Mouse (Mus musculus): Measurements from ENCODE around the gene Wdfy3. TPM values are rescaled to one million over a fixed set of nuclear protein-coding genes. Genes with fewer than 3 reads are reported as not detected.
"Not testable (repeated sequence)": the region's sequence is repeated elsewhere in the genome, so short reads cannot be mapped to it uniquely, and the experiment has no call there.

The Wdfy3 gene
- total RNA-seq, 2 experiments from 2014 or later, result 129 to 140 TPM

DNA sequence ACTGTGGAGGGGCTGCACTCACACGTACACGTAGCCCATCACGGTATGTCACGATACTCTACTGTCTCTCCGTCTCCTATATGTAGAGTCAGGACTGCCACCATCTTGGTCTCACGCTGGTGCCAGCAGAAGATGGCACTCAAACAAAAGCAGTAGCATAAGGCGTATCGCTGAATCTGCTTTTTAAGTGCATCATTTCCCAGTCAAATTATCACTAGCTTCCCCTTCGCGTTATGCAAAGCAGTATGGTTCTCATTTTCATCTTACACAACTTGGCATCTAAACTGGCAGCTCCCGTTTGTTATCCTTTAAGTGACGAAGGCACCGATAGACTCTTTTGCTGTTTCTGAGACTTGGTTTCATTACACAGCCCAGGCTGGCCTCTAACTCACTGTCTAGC is 110.4 kb downstream of the Wdfy3 start:
- intact Hi-C loops (cut with DNase I), result no loop called here
- no peak for DNase-seq (ENCODE audit: low spot score in 2 of 2)

DNA sequence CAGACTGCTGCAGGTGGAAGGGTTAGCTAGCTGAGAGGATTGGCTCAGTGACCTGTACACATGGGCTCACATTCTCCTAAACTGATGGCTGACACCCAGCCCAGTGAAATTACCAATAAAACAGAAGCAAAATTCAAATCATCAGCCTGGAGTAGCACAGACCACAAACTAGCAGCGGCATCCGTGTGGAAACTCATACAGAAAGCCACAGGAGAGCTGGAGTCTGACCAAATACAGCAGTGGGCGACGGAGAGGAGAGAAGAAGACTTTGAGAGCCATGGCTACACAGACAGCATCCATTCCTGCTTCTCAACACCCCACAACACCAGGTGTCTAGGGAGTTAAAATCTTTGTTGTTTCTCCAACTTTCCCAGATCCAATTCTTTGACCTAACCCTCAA is 110.8 kb downstream of the Wdfy3 start:
- intact Hi-C loops (cut with DNase I), result no loop called here
- no peak for DNase-seq (ENCODE audit: low spot score in 2 of 2)

DNA sequence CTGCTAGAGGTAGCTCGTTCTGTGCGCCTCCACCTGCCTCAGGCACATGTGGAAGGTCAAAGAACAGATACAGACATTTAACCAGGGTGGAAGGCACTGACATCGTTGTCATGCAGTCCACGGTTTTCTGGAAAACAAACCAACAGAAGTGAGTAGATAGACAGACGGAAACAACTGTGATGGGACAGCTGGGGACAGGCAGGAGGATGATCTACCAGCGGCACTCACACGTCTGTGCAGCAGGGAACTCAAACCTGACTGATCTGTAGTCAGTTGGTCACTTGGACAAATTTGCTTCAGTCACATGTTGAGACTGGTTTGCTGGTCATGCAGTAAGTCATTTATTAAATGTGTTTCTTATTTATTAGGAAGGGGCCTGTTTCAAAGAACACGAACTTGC is 112.3 kb downstream of the Wdfy3 start:
- intact Hi-C loops (cut with DNase I), result no loop called here
- DNase-seq (ENCODE audit: low spot score in 2 of 2), result no peak

- intact Hi-C loops (cut with DNase I), result no loop called here
- no peak for DNase-seq (ENCODE audit: low spot score in 2 of 2)
These were observed 115.1 kb downstream of the Wdfy3 start for GRCm38 (mm10) chr5:101954393-101955340.

GRCm38 (mm10) chr5:101951918-101952317 is 117.8 kb downstream of the Wdfy3 start:
- intact Hi-C loops (cut with DNase I), result no loop called here
- no peak for DNase-seq (ENCODE audit: low spot score in 2 of 2)

- no peak for DNase-seq (ENCODE audit: low spot score in 2 of 2)
- intact Hi-C loops (cut with DNase I), result no loop called here
These were observed 120.4 kb downstream of the Wdfy3 start for GRCm38 (mm10) chr5:101949323-101949722.

- intact Hi-C loops (cut with DNase I), result no loop called here
- DNase-seq (ENCODE audit: low spot score in 2 of 2), result no peak
These were observed 121.1 kb downstream of the Wdfy3 start for GRCm38 (mm10) chr5:101948641-101949040.

GRCm38 (mm10) chr5:101945731-101946130 is 124.0 kb downstream of the Wdfy3 start:
- intact Hi-C loops (cut with DNase I), result no loop called here
- DNase-seq (ENCODE audit: low spot score in 2 of 2), result no peak

GRCm38 (mm10) chr5:101937909-101938596 is 131.7 kb downstream of the Wdfy3 start:
- intact Hi-C loops (cut with DNase I), result no loop called here
- no peak for DNase-seq (ENCODE audit: low spot score in 2 of 2)

DNA sequence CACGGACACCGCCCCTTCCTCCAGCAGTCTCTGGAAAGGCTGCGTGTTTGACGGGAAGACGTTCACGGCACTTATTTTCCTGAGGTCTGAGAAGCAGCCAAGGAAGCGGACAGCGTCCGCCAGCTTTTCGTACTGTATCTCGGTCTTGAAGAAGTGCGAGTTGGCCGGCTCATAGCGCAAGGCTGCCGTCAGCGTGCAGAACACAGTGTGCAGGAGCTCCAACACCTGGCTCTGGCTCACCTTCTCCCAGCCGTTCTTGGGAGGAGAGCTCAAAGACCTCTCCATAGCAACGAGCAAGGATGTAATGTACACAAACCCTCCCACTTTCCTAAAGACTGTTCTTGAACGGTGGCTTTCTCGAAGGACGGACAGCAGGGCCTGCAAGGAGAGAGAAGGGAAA is 132.4 kb downstream of the Wdfy3 start:
- intact Hi-C loops (cut with DNase I), result no loop called here
- no peak for DNase-seq (ENCODE audit: low spot score in 2 of 2)

DNA sequence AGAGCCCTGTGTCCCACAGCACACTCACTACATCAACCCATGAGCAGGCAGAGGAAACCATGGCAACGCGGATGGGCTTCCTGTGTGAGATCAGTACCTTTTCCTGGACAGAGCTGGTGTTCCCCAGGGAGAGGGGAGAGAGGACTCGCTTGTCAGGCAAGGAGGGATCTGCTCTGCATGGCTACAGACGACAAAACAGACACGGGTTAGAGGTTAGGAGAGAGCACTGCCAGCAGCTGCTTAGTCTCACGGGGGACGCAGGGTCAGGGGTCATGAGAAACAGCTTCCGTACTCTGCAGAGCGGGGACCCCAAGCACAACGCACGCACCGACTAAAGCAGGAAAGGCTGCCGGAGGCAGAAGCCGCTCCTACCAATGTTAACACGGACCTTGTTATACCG is 133.8 kb downstream of the Wdfy3 start:
- intact Hi-C loops (cut with DNase I), result no loop called here
- DNase-seq (ENCODE audit: low spot score in 2 of 2), result no peak

DNA sequence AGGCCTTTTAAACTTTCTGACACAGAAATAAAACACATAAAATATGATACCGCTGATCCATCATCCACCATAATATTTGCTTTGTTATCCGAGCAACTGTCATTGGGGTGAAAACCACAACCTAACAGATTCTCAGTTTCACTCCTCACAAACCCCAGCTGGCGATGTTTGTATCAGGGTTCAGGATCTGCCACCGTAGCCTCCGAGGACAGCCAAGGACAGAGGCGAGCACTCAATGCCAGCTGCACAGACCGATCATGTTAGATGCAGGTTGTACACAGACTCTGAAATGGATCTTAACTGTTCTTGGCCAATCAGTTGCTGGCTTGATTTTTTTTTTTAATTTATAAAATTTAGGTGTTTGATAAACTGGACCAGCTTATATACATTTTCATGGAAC is 135.1 kb downstream of the Wdfy3 start:
- no peak for DNase-seq (ENCODE audit: low spot score in 2 of 2)
- intact Hi-C loops (cut with DNase I), result no loop called here

DNA sequence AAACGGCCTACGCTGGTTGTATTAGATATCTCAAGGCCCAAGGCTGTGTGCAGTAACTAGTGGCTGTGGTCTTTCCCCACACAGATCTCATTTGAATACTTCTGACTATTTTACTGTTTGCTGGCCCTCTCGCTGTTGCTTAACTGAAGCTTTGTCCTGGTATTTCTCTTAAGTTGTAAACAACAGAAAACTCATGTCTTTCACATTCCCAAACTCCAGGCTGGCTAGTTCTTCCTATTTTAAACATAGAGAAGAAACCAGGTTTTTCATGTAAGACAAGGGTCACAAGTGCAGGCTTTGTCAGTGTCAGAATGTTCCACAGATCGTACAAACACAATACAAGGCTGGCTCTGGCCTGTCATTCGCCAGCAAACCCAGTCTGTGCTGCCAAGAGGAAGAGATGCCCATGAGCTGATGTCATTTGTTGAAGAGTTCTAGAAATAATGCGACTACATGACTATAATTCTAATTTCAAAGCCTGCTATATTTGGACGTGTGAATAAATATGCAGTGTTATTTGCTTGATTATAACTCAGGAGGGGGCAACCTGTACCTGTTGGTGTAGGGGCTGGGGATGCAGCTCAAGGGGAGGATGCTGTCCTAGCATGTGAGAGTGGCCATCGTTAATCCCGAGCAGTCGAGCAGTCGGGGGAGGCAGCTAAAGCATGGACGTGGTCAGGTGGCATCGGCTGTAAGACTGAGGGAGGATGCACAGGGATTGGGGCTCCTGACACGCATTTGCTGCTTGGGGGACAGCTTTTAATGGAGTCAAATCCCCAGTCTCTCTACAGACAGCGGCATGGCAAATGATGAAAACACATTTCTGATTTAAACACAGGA is 136.5 kb downstream of the Wdfy3 start:
- DNase-seq (ENCODE audit: low spot score in 2 of 2), result peak in 1 of 2 experiments; percentile 21
- intact Hi-C loops (cut with DNase I), result no loop called here

DNA sequence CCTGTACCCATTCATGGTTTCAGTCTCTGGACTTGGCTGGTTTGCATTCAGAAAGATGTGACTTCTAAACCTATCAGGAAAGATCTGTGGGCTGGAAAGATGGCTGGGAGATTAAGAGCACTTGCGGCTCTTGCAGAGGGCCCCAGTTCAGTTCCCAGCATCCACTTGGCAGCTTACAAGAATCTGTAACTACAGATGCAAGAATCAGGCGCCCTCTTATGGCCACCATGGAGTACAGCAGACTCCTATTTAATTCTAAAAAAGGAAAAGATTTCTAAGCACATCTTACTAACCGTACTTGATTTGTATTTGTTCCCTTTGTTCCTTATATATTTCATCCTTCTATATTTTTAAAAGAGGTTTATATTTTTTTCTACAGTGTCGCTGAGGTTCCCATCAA is 137.7 kb downstream of the Wdfy3 start:
- intact Hi-C loops (cut with DNase I), result no loop called here

DNA sequence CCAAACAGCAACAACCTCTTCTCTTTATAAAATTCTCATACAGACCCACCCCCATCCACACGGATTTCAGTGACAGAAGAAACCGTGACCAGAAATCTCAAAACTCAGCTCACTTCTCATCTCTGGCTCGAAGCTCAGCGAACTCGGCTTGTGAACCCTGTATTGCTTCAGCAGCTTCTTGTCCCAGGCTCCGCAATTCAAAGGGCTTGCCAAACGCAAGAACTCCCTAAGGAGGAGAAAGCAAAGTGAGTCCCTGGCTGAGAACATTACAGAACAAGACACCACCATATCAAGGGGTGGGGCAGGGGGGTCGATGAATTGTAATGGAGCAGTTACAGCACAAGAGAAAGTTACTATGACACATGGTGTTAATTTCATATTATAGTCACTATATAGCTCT is 143.4 kb downstream of the Wdfy3 start:
- intact Hi-C loops (cut with DNase I), result no loop called here
- DNase-seq (ENCODE audit: low spot score in 2 of 2), result no peak

More for the DNA sequence above, 137.7 kb downstream of the Wdfy3 start:
- DNase-seq (ENCODE audit: low spot score in 2 of 2), result no peak

DNA sequence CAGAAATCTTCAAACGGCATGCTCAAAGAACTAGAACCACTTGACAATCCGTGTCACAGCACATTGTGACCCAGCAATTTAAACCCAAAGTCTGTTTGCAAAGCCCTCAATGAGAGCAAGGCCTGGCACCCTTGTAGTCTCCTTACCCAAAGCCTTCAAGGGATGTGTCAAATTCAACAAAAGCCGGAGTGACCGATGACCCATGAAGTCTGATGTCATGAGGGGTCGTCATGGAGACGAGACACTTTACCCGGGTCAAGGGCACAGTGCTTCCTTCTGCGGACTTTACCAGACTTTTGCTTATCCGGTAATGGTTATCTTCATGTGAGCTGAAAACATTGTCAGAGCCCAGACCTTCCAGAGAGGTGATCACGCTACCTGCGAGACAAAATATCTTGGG is 146.0 kb downstream of the Wdfy3 start:
- intact Hi-C loops (cut with DNase I), result no loop called here
- no peak for DNase-seq (ENCODE audit: low spot score in 2 of 2)

GRCm38 (mm10) chr5:101919559-101919958 is 150.2 kb downstream of the Wdfy3 start:
- DNase-seq (ENCODE audit: low spot score in 2 of 2), result no peak
- intact Hi-C loops (cut with DNase I), result no loop called here

GRCm38 (mm10) chr5:101909468-101909867 is 160.3 kb downstream of the Wdfy3 start:
- intact Hi-C loops (cut with DNase I), result no loop called here
- no peak for DNase-seq (ENCODE audit: low spot score in 2 of 2)

DNA sequence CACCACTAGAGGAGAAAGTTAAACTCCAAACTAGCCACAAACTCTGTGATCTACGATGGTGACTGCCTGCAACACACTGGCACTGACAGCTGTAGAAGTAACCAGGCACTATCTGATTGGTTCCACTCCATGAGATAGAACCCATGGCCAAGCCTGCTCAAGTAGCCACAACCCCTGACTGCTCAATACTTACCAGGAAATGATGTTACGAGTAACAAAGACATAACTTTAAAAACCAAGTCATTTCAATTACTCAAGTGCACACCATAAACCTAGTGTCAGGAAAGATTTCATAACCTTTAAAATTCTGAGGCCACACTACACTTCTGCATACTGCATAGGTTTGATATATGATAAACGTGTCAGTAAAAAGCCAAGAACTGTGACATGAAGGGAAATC is 164.1 kb downstream of the Wdfy3 start:
- intact Hi-C loops (cut with DNase I), result no loop called here
- DNase-seq (ENCODE audit: low spot score in 2 of 2), result no peak

DNA sequence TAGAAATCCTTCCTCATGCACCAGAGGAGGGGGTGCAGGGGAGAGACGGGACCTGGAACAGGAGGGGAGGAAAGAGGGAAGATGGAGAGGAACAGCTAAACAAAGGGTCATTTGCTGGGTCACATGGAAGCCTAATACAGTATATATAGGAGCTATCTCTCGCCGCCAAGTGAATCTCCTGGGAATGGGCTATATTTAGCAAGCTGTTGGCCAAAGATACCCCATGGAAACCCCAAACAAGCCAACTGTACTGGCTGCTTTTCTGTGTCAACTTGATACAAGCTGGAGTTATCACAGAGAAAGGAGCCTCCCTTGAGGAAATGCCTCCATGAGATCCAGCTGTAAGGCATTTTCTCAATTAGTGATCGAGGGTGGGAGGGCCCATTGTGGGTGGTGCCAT is 164.9 kb downstream of the Wdfy3 start:
- DNase-seq (ENCODE audit: low spot score in 2 of 2); intact Hi-C loops (cut with DNase I): not testable (repeated sequence)

Data from left cerebral cortex, postnatal 36 days (tissue).